Mouse (Mus musculus) spleen, adult 2 months (tissue): Measurements from ENCODE around the gene D10Jhu81e.

ENCODE experiments used
- CTCF ChIP-seq: fragments of 200-500 bp; IDR thresholded peaks from 2 replicates; pipeline ENCODE4 v1.5.1; 2011; ENCODE audit warnings: mild to moderate bottlenecking, inconsistent platforms; ENCODE audit not compliant: insufficient read depth, insufficient read length, insufficient replicate concordance; ENCODE audit errors: extremely low read depth
- POLR2A ChIP-seq: fragments of 200-500 bp; IDR thresholded peaks from 2 replicates; pipeline ENCODE4 v1.6.1; 2011; ENCODE audit warnings: low read depth, low read length, inconsistent platforms

GRCm38 (mm10) chr10:78171581-78171980, 2.0 kb upstream of the D10Jhu81e start:
- TF ChIP-seq POLR2A (no peak), CTCF (no peak)
